Mouse (Mus musculus) left cerebral cortex, adult 9 months (tissue): ENCODE results near the gene Pla1a.
A peak's percentile ranks its signal among the peaks of the same experiment; 100 is the strongest.

Experiments
- DNase-seq, 2 experiments: peaks; one replicate each; pipeline ENCODE4 v3.0.0; 2022; ENCODE audit warnings: low spot score in 2 of 2

The Pla1a gene

DNA sequence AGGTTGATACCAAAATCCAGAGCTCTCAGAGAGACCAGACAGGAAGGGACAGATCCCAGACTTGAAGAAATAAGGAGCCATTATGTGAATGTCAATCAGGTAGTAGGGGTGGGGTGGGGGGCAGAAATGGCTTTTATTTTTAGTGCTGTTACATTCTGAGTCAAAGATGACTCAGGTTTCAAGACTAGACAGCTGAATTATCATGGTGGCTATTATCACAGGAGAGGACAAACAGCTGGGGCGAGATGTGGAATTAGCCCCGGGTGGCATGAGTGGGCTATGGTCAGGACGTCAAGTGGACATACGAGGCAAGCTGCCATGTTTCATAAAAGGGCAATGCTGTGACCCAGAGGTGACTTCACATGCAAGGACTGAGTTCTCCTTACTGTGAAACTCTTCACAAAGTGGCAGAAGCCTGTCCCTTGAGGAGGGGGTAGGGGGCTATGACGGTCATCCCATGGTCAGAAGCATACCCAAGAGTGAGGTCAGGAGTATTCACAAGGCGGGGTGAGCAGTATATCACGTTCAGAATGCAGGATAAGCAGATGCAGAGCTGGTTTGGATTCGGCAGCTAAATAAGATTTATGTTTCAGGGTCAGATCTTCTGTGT is 43.6 kb downstream of the Pla1a start:
- no peak for DNase-seq

DNA sequence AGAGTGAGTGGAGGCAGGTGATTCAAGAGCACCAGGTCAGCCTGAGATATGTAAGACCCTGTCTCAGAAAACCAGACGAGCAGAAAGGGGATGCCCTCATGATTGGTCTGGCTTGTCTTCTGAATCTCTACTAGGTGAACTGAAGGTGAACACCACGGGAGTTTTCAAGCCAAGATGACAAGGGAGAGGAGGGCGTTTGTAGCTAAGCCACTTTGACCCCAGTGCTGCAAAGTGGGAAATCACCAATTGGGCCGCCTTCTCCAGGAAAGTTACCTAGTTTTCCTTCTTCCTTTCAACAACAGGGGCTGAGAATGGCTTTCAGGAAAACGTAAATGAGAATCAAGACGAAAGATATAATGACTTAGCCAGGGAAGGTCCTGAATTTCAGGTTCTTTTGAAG is 44.2 kb downstream of the Pla1a start:
- DNase-seq, result no peak

DNA sequence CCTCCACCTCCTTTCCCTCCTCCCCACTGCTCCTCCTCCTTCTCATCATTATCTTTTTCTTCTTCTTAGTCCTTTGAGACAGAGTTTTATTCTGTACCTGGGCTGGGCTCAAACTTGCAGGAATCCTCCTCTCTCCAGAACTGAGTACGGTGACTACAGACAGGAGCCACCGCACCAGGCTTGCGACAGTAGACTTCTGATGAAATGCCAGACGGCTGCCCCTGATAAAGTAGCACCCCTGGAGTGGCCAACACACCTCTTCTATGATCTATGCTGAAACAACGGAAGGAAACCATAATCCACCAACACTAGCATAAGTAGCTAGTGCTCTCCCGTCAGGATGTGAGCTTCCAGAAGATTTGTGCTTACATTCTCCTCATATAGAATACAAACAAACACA is 45.6 kb downstream of the Pla1a start:
- no peak for DNase-seq

DNA sequence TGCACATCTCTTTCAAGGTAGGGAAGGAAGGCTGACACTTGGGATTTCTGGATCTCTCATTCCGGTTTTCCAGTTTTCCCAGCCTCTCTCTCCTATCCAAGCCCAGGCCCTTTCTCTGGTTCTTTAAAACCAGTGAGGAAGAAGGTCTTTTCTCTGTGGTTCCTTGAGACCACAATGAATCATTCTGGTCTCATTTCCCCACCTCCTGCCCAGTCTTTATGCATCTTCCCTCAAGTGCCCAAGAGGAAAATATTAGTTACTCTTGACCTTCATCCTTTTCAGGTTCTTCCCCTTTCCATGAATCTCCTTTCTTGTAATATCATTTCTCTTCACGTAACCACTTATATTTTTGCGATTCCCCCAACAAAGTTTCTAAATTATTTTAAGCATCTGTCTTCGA is 47.2 kb downstream of the Pla1a start:
- no peak for DNase-seq

DNA sequence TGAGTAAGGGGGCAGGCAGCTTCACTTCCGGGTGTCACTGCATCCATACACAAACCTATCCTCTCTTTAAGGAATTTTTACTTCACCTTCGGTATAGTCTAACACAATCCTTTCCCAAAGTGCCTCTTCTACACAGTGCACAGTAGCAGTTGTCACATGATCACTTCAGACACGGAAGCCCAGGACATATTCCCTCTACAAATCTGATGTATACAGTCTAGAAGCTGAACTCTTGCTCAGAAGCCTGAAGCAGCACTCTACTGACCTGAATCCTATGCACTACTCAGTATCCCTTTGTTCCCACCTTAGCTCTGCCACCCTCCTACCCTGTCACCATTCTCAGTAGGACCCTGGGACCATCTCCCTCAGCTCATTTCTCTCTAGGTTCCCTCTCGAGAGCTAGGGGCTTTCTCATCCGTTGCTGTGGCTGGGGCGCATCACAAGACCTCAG is 47.7 kb downstream of the Pla1a start:
- DNase-seq, result no peak

DNA sequence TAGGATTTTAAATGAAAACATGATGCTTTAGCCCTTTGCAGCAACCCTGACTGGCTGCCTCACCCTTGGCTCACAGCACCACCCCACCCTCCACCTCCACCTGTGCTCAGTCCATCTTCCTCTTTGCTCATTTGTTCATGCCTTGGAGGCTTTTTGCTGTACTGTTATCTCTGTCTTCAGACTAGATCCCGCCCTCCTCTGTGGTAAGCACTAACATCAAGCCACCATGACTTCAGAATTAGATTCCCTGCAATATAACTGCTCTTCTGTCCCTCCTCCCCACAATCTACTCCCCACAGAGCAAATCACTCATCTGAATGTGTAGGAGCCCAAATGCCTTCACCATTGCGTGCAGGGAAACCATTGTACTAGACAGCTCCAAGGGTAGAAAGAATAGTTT is 49.3 kb downstream of the Pla1a start:
- DNase-seq, result no peak

DNA sequence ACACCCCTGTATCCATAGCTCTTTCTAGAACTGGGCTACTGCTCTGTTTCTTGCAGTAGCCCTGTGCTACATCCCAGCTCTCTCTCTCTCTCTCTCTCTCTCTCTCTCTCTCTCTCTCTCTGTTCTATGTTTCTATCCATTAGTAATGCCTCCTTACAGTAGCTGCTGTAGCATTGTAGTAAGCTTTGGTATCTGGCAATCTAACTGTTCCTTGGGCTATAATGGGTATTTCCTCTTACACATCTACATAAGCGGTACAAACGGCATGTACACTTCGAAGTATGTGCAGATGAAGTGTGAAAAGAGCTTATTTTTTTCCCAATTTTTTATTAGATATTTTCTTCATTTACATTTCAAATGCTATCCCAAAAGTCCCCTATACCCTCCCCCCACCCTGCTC is 53.0 kb downstream of the Pla1a start:
- DNase-seq, result no peak

DNA sequence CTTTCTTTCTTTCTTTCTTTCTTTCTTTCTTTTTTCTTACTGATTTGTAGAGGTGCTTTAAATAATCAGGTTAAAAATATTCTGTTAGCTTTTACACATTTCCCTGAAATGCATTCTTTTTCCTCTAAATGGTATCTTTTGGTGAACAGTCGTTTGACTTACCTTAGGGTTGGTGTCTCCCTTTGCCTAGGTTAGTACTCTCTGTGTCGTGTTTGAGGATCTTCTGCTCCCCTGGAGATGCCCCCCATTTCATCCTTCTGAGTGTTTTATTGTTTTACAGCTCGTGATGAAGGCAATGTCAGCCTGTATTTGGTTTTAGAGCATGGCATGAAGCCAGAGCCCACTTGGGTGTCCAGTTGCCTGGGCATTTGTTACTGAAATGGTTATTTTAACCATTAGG is 53.5 kb downstream of the Pla1a start:
- DNase-seq, result no peak

DNA sequence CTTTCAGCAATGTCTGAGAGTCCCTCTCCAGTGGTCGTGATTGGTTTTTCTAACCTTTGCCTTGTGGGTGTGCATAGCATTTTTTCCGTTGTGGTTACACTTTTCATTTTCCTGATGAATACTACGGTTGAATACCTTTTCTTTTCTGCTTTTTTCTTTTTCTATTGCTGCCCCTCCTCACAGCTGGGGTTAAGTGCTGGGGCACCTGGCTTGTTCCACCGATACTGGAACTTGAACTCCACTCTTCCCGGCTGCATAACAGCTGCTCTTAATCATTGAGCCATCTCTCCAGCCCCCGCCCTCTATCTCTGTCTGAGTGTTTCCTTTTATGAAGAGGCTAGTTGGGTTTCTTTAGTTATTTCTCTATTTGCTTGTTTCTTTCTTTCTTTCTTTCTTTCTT is 53.9 kb downstream of the Pla1a start:
- no peak for DNase-seq

DNA sequence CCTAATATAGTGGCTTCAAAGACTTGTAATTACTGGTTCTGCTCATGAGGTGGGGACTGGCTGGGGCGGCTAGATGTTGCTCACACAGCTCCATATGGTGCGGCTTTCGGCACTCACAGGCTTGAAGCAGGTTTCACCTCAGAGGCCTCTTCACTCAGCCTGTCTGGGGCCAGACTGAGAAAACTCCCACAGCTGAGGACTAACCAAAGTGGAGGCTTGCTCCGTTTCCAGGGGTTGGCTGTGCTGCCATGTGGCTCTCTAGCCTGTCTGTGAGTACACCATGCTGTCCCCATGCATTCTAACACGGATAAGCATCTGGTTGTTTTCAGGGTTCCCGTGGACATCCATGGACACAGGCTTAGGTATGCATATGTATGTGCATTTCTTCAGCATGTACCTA is 54.4 kb downstream of the Pla1a start:
- DNase-seq, result no peak

DNA sequence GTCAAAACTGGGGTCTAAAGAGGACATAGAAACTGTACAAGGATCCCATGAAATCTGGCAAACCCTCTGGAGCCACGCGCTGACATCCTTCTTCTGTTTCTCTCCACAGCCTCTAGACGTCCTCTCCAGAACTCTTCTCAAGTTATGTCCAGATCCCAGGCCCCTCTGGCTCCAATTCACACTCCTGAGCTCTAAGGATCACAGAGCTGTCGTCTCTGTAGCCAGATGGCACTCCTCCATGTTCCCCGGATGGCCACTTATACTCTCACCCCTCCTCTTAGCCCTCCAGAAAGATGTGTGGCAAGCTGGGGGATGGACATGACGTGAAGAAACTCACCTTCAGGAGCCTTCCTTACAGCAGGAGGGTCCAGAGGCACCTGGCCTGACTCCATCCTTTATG is 55.4 kb downstream of the Pla1a start:
- no peak for DNase-seq

DNA sequence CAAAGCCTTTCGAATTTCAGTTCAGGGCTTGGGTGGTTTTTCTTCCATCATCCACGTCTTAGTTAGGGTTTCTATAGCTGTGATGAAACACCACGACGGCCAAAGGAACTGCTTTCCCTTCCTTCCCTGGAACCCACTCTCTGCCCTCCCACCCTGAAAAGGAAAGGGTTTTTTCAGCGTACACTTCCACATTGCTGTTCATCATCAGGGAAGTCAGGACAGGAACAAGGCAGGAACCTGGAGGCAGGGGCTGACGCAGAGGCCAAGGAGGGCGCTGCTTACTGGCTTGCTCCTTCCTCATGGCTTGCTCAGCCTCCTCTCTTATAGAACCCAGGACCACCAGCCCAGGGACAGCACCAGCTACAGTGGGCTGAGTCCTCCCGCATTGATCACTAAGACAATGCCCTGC is 56.1 kb downstream of the Pla1a start:
- DNase-seq, result peak in 1 of 2 experiments; percentile 34

DNA sequence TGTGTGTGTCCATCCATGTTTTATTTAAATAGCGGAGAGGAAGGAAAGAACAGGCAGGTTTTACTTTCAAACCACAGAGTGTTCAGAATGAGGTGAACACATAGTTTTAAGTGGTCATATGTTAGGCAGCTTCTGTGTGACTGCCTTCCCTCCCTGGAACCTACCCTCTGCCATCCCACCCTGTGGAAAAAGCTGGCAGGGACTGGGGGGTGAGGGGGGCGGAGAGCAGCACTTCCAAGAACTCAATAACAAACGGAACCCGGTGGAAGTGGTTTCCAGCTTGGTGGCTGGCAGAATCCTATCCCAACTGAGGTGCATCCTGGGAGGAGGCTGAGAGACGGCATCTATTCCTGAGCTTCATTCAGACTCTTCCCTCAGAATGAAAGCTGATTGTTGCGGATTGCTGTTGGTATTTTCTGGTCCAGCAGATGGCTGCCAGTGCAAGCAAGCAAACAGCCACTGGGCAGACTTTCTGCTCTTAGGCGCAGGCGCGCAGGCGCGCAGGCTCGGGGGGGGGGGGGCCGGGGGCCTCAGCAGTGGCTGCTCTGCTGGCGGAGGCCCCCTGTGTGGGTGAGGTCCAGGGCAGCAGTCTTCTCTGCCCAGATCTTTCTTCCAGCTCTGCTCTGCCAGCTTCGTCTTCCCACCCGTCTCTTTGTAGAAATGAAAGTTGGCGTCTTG is 56.6 kb downstream of the Pla1a start:
- peak in 1 of 2 experiments; percentile 63 for DNase-seq

DNA sequence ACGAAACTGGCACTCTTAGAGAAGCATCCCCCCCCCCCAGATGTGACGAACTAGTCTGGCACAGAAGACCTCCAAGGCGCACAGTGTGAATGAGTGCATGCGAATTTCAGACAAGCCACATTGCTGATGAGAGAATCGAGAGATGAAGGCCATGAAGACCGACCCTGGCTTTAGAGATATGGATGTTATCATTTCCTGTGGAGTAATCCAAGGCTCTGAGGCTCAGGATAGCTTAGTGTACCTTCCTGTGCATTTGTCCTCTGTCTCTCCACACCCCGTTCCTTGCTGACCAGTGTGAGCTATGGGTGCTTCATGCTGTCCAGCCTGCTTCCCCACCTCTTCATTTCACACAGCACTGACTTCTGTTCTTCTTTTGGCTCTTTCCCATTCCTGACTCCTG is 57.8 kb downstream of the Pla1a start:
- no peak for DNase-seq

DNA sequence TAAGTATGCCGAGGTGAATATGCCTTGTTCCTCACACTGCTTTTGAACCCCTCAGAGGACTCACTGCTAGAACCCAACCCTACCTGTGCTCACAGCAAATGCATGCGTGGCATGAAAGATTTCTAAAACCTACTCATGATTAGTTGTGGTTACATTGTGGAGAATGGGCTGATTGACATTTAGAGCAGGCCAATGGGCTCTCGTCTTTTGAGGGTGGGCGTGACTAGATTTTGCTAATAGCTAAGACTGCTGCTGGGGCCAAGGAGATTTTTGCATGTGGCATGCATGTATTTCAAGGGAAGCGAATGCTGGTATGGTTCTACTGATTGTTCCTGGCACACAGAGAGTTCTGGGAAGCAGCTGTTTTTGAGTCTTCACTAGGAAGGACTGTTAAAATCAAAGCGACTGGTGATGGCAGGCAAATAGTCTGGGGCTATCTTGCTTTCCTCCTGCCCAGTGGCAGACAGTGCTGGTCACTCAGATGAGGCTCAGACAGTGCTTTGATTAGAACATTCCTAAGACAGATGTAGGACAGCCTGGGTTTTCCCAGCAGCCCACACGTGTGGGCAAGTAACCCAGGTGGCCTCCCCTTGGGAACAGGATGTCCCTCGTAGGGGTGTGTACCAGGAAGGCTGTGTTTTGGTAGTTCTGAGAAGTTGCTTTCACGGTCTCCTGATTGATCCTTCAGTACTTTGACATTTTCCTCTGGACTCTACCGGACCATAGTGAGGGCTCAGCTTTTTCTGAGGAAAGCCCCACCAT is 58.4 kb downstream of the Pla1a start:
- no peak for DNase-seq

DNA sequence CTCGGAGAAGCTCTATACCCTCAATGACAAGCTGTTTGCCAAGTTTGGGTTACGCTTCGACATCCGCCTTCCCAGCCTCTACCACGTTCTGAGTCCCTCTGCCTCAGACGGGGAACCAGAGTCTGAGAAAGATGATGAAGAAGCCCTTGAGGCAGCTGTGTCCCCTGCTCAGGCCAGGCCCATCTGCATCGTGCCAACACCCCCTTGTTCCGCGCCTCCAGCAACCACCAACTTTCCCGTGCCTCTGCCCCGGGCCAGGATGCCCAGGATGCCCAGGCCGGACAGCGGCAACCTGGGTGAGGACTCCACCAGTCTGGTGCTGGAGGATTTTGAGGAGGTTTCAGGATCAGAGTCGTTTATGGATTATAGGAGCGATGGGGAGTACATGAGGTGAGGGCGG is 59.0 kb downstream of the Pla1a start:
- no peak for DNase-seq

DNA sequence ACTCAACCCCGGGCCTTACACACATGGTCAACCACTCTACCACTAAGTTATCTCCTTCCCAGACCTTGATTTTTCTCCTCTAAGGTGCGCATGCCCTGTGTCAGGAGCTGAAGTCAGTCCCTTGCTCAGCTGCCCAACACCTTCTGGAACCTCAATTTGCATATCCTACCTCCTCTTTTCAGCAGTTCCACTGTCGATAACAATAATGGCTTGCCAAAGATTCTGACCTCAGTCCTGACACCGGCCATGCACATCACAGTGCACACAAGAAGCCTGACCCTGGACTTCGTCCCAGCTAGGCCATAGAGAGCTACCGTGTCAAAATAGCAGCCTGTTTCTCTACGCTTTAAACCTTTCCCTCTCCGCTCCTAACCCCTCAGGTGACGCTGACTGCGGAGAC is 59.5 kb downstream of the Pla1a start:
- DNase-seq, result no peak

DNA sequence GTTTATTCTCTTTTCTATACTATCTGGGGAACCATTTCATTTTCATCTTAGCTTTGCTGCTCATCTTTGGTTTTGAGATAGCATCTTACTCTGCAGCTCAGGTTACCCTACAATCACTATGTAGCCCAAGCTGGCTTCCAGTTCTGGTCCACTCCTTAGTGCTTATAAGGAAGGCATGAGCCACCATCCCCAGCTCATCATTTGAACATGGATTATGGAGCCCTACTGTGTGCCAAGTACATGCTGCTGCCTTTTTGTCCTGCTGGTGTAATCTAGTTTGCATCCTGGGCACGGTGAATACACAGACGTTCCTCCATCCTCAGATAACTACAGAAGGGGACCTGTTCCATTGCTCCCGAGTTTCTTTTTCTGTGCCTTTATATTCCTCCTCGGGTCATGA is 60.1 kb downstream of the Pla1a start:
- DNase-seq, result no peak

DNA sequence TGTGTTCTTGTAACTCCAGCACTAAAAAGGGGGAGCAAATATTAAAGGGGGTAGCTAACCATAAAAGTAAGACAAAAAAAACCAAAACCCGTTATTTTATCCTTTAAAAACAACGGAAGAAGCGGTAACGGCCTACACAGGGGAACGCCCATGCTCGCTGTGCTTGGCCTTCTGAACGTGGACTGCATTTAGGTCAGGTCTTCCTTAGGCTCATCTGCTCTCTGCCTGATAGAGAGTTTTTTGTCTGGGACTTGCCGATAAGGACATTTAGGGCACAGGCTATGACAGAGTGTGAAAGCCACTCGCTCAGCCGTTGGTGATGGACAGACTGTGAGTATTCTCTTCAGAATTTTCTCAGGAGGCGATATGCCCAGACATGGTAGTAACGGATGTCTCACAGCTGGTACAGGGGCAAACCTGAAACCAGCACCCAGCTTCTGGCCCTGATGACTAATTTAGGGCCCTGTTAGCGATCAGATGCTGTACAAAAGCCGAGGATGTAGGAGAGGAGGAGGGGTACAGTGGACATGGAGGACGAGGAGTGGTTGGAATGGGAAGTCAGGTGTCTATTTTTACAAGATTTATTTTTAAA is 61.1 kb downstream of the Pla1a start:
- no peak for DNase-seq

DNA sequence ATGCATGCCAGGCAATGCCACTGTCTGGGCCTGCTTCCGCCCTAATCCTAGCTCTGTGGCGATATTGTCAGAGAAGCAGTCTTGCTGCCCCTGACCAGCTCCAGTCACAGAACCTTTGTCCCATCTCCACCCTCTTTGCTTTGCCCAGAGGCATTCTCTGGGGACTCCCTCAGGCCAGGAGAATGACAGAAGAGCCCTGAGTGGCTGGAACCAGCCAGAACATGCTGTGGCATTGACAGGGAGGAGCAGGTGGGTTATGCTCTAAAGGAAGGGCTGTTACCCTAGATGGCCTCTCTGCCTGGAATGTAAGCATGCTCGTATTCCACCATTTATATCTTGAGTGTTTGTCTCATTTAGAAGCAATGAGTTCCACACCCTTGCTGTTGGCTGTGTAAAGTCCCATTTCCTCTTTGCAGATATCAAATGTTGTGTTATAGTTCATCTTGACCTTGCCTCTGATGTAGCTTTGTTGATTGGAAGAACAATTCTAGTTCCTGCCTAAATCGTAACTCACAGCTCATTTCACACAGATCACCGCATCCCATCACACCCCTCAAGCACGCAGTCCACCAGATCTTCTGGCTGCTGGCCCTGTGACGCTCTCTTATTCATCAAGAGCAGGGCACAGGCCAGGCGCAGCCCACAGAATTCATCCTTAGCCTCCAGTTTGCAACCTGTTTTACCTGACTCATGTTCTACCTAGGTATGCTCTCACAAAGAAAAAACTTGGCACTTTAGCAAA is 62.1 kb downstream of the Pla1a start:
- DNase-seq, result no peak

DNA sequence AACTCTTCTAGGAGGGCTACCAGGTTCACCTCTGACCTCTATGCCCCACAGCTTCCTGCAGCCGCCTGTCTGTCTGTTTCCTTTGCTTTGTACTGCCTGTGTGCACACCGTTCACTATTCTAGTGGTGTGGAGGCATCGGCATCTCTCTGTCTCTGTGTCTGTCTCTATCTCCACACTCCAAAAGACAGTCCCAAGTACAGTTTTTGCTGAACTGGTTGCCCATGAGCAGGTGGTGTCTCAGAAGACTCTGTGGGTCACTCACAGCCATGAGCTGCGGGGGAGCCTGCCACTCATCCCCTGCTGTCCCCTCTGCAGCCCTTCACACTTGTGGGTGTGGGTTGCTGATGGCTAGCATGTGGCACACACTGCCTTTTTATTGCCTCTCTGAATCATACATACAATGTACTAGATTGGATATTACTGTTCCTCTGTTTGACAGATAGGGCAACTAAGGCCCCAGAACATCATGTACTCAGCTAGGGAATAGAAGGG is 62.9 kb downstream of the Pla1a start:
- no peak for DNase-seq

DNA sequence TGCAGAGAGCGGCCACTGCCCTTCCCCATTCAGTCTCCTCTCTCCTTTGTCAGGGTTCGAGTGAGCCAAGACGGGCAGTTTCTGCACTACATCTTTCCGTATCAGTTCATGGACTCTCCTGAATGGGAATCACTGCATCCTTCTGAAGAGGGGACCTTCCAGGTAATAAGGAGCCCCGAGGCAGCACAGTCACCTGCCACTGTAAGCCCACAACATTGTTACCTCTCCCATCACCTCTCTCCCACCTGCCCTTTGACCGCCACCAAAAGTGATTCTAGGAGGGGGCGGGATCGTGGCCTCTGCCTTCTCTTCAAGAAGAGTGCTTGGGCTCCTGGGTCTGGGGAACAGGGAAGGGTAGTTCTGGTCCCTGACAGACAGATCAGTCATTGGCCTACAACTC is 63.5 kb downstream of the Pla1a start:
- no peak for DNase-seq
